ENCODE assay signal across 28 mouse cellular contexts in genomic region chr2:11424252-11424651, GRCm38 (mm10).
DNase-seq lines count a peak whose midpoint lies in the region; ATAC-seq and TF ChIP-seq lines count a peak whose summit lies in the region.
"Had no signal": no experiment of that assay in that cellular context is flagged by ENCODE, and none has a peak within 500 bp of the region (broad histone marks: within the 10 kb centered on the region; RNA-seq: fewer than 3 reads in every experiment).

No protein-coding gene starts in this region.

- TF ChIP-seq CTCF in midbrain, postnatal 0 days (IDR thresholded peaks at IDR 0.05): no peak
- no peak for TF ChIP-seq CTCF in stomach, postnatal 0 days (IDR thresholded peaks at IDR 0.05; ENCODE audit: low read depth)

- no peak overlapping the region for H3K27ac ChIP-seq in forebrain, embryonic 11.5 days (ENCODE audit: low read depth, low read length)
- no peak overlapping the region for H3K27ac ChIP-seq in forebrain, embryonic 10.5 days
- H3K27ac ChIP-seq in midbrain, embryonic 11.5 days (ENCODE audit: low read depth, low read length): no peak overlapping the region
- H3K27ac ChIP-seq in midbrain, postnatal 0 days (ENCODE audit: low read depth, low read length): no peak overlapping the region
- H3K27ac ChIP-seq in stomach, postnatal 0 days (replicated peaks): no peak overlapping the region
- H3K27ac ChIP-seq: embryonic facial prominence, embryonic 10.5 days; embryonic facial prominence, embryonic 15.5 days; heart, embryonic 15.5 days; hindbrain, embryonic 13.5 days; kidney, postnatal 0 days; left cerebral cortex, adult 2 months; limb, embryonic 12.5 days; liver, embryonic 15.5 days; midbrain, embryonic 15.5 days had no signal

- ATAC-seq in forebrain, embryonic 11.5 days (replicated peaks; ENCODE audit: low FRiP score): no peak
- no peak for ATAC-seq in midbrain, embryonic 11.5 days (ENCODE audit: low FRiP score)
- no peak for ATAC-seq in midbrain, postnatal 0 days (ENCODE audit: low FRiP score)
- no peak for ATAC-seq in stomach, postnatal 0 days (ENCODE audit: low FRiP score, low TSS enrichment)
- ATAC-seq: activated CD4-positive, CD25-positive, alpha-beta regulatory T cell, adult 4 months; forebrain, embryonic 14.5 days; intestine, embryonic 16.5 days; midbrain, embryonic 15.5 days had no signal

- WGBS in forebrain, embryonic 11.5 days: 93% methylated on average over 5 of the region's 5 CpGs
- WGBS in forebrain, embryonic 10.5 days: 85% methylated on average over 5 of the region's 5 CpGs
- WGBS in midbrain, embryonic 11.5 days: 87% methylated on average over 5 of the region's 5 CpGs
- WGBS in midbrain, postnatal 0 days: 81% methylated on average over 5 of the region's 5 CpGs
- WGBS in stomach, postnatal 0 days: 78% methylated on average over 5 of the region's 5 CpGs

- H3K9me3 ChIP-seq in forebrain, embryonic 11.5 days (ENCODE audit: control insufficient read depth, low read length): no peaks in the 10 kb centered on the region
- H3K9me3 ChIP-seq in forebrain, embryonic 10.5 days: no peaks in the 10 kb centered on the region
- H3K9me3 ChIP-seq in midbrain, embryonic 11.5 days (ENCODE audit: control insufficient read depth, low read length): no peaks in the 10 kb centered on the region
- H3K9me3 ChIP-seq in midbrain, postnatal 0 days (ENCODE audit: low read length): no peaks in the 10 kb centered on the region
- no peaks in the 10 kb centered on the region for H3K9me3 ChIP-seq in stomach, postnatal 0 days (ENCODE audit: control insufficient read depth, low read length)
- H3K9me3 ChIP-seq: embryonic facial prominence, embryonic 10.5 days; embryonic facial prominence, embryonic 15.5 days; heart, embryonic 15.5 days; hindbrain, embryonic 13.5 days; limb, embryonic 12.5 days; liver, embryonic 15.5 days; midbrain, embryonic 15.5 days had no signal

- no peak for TF ChIP-seq EP300 in stomach, postnatal 0 days (optimal IDR thresholded peaks at IDR 0.05)

- no peaks in the 10 kb centered on the region for H3K27me3 ChIP-seq in forebrain, embryonic 11.5 days (ENCODE audit: control insufficient read depth, insufficient read depth, low read length)
- no peaks in the 10 kb centered on the region for H3K27me3 ChIP-seq in forebrain, embryonic 10.5 days (ENCODE audit: poor library complexity, severe bottlenecking)
- no peaks in the 10 kb centered on the region for H3K27me3 ChIP-seq in midbrain, embryonic 11.5 days (ENCODE audit: control insufficient read depth, insufficient read depth, low read length)
- no peaks in the 10 kb centered on the region for H3K27me3 ChIP-seq in midbrain, postnatal 0 days (ENCODE audit: insufficient read depth, low read length)
- H3K27me3 ChIP-seq in stomach, postnatal 0 days (ENCODE audit: control insufficient read depth, insufficient read depth, low read length): no peaks in the 10 kb centered on the region
- H3K27me3 ChIP-seq: CH12.LX; embryonic facial prominence, embryonic 15.5 days; heart, embryonic 15.5 days; hindbrain, embryonic 13.5 days; limb, embryonic 12.5 days; liver, embryonic 15.5 days; midbrain, embryonic 15.5 days had no signal

- DNase-seq in forebrain, embryonic 11.5 days (ENCODE audit: low spot score): peak; percentile 2
- no peak for DNase-seq in forebrain, embryonic 10.5 days (ENCODE audit: extremely low spot score, low spot score)
- DNase-seq in left cerebral cortex, adult 18-20 months (ENCODE audit: low spot score in 2 of 2): peak; percentile 20 to 31
- DNase-seq in left cerebral cortex, adult 11 months (ENCODE audit: low spot score): no peak
- DNase-seq in midbrain, embryonic 11.5 days (ENCODE audit: low spot score, missing footprints): peak; percentile 60
- DNase-seq in midbrain, postnatal 0 days (ENCODE audit: low spot score): no peak
- no peak for DNase-seq in stomach, postnatal 0 days (ENCODE audit: low spot score)
- DNase-seq: adrenal gland, adult 2 months; cerebellum, adult 8-10 months; cerebellum, postnatal 25 days; gastrocnemius, postnatal 10 days; heart, postnatal 36 days; kidney, adult 8-10 months; kidney, postnatal 4 days; thymus, postnatal 14 days had no signal

- no peaks in the 10 kb centered on the region for H3K4me1 ChIP-seq in forebrain, embryonic 11.5 days (replicated peaks; ENCODE audit: control insufficient read depth, insufficient read depth, low read length)
- peaks cover 7% of the 10 kb centered on the region for H3K4me1 ChIP-seq in forebrain, embryonic 10.5 days
- H3K4me1 ChIP-seq in midbrain, embryonic 11.5 days (ENCODE audit: control insufficient read depth, insufficient read depth, low read length): no peaks in the 10 kb centered on the region
- no peaks in the 10 kb centered on the region for H3K4me1 ChIP-seq in midbrain, postnatal 0 days (ENCODE audit: insufficient read depth, low read length)
- H3K4me1 ChIP-seq in stomach, postnatal 0 days (replicated peaks; ENCODE audit: control insufficient read depth, insufficient read depth): no peaks in the 10 kb centered on the region
- H3K4me1 ChIP-seq: midbrain, embryonic 15.5 days had no signal

- H3K36me3 ChIP-seq in forebrain, embryonic 11.5 days (ENCODE audit: control insufficient read depth, insufficient read depth, low read length): no peaks in the 10 kb centered on the region
- H3K36me3 ChIP-seq in forebrain, embryonic 10.5 days (replicated peaks): no peaks in the 10 kb centered on the region
- H3K36me3 ChIP-seq in midbrain, embryonic 11.5 days (ENCODE audit: control insufficient read depth, insufficient read depth, low read length): no peaks in the 10 kb centered on the region
- no peaks in the 10 kb centered on the region for H3K36me3 ChIP-seq in midbrain, postnatal 0 days (ENCODE audit: insufficient read depth, low read length)
- H3K36me3 ChIP-seq in stomach, postnatal 0 days (ENCODE audit: control insufficient read depth, insufficient read depth, low read length): no peaks in the 10 kb centered on the region
- H3K36me3 ChIP-seq: embryonic facial prominence, embryonic 10.5 days; embryonic facial prominence, embryonic 15.5 days; heart, embryonic 15.5 days; hindbrain, embryonic 13.5 days; limb, embryonic 12.5 days; liver, embryonic 15.5 days; midbrain, embryonic 15.5 days had no signal

- H3K4me2 ChIP-seq in forebrain, embryonic 11.5 days (ENCODE audit: low read depth, low read length, severe bottlenecking): no peak overlapping the region
- H3K4me2 ChIP-seq in midbrain, embryonic 11.5 days: no peak overlapping the region
- H3K4me2 ChIP-seq in midbrain, postnatal 0 days (ENCODE audit: low read depth, low read length, poor library complexity, severe bottlenecking): no peak overlapping the region
- no peak overlapping the region for H3K4me2 ChIP-seq in stomach, postnatal 0 days (replicated peaks; ENCODE audit: low read depth)
- H3K4me2 ChIP-seq: embryonic facial prominence, embryonic 15.5 days; heart, embryonic 15.5 days; hindbrain, embryonic 13.5 days; limb, embryonic 12.5 days; liver, embryonic 15.5 days; midbrain, embryonic 15.5 days had no signal

- H3K4me3 ChIP-seq in forebrain, embryonic 11.5 days (ENCODE audit: low read depth, low read length): no peak overlapping the region
- H3K4me3 ChIP-seq in forebrain, embryonic 10.5 days: no peak overlapping the region
- no peak overlapping the region for H3K4me3 ChIP-seq in midbrain, embryonic 11.5 days (ENCODE audit: low read depth, low read length)
- H3K4me3 ChIP-seq in midbrain, postnatal 0 days (ENCODE audit: low read depth, low read length): no peak overlapping the region
- H3K4me3 ChIP-seq in stomach, postnatal 0 days (ENCODE audit: low read depth, low read length): no peak overlapping the region
- H3K4me3 ChIP-seq: embryonic facial prominence, embryonic 10.5 days; embryonic facial prominence, embryonic 15.5 days; heart, embryonic 15.5 days; hindbrain, embryonic 13.5 days; left cerebral cortex, adult 2 months; limb, embryonic 12.5 days; liver, embryonic 15.5 days; midbrain, embryonic 15.5 days had no signal

- no peak overlapping the region for H3K9ac ChIP-seq in forebrain, embryonic 11.5 days (ENCODE audit: low read length)
- no peak overlapping the region for H3K9ac ChIP-seq in midbrain, embryonic 11.5 days (ENCODE audit: low read length)
- H3K9ac ChIP-seq in midbrain, postnatal 0 days (replicated peaks; ENCODE audit: low read length, poor library complexity, severe bottlenecking): no peak overlapping the region
- no peak overlapping the region for H3K9ac ChIP-seq in stomach, postnatal 0 days (ENCODE audit: low read length)
- H3K9ac ChIP-seq: embryonic facial prominence, embryonic 15.5 days; heart, embryonic 15.5 days; hindbrain, embryonic 13.5 days; limb, embryonic 12.5 days; liver, embryonic 15.5 days; midbrain, embryonic 15.5 days had no signal

Comparison
In these comparisons a context has a peak if more than half of its experiments do, and no peak if none do; other contexts are left out.
1. DNase-seq: peak in forebrain, embryonic 11.5 days (single experiment), left cerebral cortex, adult 18-20 months (2 of 2) and midbrain, embryonic 11.5 days (single experiment); none in forebrain, embryonic 10.5 days (single experiment), left cerebral cortex, adult 11 months (single experiment), midbrain, postnatal 0 days (single experiment) and stomach, postnatal 0 days (single experiment).